Mouse (Mus musculus) natural killer cell, adult 2 months (primary cell): ENCODE data around the gene Gm13277.
"Not testable (repeated sequence)": the region's sequence is repeated elsewhere in the genome, so short reads cannot be mapped to it uniquely, and the experiment has no call there.

Experiments
- DNase-seq, 2 experiments: peaks; one replicate each; pipeline ENCODE4 v3.0.0; 2022; ENCODE audit warnings: low spot score in 2 of 2

The Gm13277 gene

DNA sequence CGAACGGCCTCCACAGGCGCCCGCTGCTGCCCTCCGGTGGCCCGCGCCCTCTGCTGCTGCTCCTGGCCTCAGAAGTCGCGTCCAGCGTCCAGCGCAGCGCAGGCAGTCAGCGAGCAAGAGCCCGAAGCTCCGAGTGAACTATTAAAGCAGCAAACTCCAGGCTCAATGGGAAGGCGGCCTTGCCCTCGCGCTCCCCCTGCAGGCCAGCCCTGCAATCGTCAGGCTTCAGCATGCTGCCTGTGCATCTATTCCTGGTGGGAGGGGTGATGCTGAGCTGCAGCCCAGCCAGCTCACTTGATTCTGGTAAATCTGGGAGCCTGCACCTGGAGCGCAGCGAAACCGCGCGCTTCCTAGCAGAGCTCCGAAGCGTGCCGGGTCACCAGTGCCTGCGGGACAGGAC, at the start of gene Gm13277:
TSS of gene Gm13277 (plus strand) at position 231 of the 400 bp plus-strand sequence.
- peak; percentile 63 to 68 for DNase-seq

DNA sequence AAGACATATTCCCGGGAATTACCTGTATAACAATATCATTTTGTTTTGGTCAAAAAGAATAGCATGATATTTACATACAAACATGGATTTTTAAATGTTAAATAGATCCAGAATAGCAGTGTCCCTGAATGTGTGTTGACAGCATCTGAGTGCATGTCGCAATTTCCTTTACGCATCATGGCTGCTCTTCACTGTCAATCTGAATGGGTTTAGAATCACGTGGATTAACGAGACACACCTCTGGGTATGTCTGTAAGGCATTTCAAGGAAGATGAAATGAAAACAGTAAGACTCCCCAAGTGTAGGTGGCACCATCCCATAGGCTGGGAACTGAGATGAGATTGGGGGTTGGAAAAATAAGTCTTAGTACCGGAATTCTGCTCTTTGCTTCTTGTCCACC, 49.4 kb upstream of the Gm13277 start:
- DNase-seq: no peak

DNA sequence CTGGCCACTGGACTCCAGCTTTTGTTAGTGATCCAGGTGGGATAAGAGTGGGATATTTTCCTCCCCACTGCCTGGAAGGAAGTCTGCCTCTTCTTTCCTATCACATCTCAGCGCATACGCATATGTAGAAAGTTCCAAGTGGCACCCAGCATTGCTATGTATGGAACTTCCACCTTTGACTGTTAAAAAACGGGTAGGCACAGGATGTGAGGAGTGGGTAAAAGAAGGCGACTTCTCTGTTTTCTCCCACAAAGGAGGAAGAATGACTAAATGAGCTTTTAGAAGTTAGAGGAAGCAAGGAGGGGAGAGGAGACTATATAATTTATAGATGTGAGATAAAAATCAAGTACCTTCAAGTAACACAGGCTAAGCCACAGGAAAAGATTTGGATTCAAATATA, 47.0 kb upstream of the Gm13277 start:
- DNase-seq: no peak

DNA sequence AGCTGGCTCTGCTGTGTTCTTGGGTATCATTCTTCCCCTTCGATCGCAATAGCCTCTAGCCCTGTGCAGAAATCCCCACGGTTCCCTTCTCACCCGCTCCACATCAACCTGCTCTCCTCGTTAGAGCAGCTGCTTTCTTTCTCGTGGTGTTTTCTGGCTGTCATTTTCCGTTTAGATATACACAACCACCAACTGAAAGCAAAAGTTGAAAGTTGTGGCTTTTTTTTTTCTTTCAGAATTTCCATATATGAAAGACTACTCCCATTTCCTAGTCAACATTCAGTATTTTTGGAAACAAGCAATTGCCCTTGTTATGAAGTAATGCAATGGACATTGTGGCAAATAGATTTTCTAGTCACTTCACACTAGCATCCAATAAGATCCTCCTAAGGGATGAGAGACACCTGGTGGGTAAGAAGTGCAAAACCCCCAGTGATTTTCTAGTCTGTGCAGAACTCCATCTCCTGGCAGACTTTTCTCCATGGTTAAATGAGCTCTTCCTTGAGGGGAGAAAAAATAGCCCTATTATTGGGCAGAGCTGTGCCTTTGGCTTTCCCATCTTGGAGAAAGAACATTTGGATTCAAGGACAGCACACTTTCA, 45.6 kb upstream of the Gm13277 start:
- no peak for DNase-seq

DNA sequence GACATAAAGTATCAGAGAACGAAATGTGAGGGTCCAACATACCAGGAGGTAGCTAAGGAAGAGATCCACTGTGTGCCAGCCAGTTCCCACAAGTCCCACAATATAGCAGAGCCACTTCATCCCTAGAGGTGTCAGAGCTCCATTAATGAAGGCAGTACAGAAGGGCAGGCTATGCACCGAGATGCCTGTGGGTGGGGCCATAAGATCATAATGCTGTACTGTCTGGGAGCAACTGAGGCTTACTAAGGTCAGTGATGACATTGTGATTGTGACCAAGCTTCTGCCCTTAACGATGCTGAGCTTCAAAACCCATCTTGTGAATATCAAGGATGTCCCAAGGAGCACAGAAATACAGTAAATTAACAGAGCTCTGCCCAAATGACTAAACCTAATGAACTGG, 44.2 kb upstream of the Gm13277 start:
- DNase-seq: no peak

DNA sequence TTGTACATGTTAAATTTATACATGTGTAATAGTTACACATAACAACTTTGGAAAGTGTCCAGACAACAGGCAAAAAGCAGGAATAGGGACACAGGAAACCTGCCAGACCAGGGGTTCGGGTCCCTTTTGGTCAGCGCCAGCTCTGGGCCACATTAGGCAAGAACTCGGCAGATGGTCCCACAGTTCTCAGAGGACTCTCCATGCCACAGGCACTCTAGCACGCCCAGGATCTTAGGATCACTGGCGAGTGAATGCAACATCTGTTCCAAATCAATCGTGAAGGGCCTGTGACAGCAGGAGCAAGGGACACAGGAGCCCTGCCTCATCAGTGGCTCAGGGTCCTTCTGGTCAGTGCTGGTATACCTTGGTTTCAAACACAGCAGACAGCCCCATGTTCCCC, 38.5 kb upstream of the Gm13277 start:
- DNase-seq: no peak

DNA sequence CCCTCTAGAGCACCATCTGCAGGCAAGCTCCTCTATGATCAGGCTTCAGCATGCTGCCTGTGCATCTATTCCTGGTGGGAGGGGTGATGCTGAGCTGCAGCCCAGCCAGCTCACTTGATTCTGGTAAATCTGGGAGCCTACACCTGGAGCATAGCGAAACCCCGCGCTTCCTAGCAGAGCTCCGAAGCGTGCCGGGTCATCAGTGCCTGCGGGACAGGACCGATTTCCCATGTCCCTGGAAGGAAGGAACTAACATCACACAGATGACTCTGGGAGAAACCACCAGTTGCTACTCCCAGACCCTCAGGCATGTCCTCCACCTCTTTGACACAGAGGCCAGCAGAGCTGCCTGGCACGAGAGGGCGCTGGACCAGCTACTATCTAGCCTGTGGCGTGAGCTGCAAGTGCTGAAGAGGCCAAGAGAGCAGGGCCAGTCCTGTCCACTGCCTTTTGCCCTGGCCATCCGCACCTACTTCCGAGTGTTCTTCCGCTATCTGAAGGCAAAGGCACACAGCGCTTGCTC, 33.6 kb upstream of the Gm13277 start, which contains the start of gene Gm13271:
TSS of gene Gm13271 (plus strand) at position 51 of the 523 bp plus-strand sequence.
- DNase-seq: peak; percentile 54 to 55

DNA sequence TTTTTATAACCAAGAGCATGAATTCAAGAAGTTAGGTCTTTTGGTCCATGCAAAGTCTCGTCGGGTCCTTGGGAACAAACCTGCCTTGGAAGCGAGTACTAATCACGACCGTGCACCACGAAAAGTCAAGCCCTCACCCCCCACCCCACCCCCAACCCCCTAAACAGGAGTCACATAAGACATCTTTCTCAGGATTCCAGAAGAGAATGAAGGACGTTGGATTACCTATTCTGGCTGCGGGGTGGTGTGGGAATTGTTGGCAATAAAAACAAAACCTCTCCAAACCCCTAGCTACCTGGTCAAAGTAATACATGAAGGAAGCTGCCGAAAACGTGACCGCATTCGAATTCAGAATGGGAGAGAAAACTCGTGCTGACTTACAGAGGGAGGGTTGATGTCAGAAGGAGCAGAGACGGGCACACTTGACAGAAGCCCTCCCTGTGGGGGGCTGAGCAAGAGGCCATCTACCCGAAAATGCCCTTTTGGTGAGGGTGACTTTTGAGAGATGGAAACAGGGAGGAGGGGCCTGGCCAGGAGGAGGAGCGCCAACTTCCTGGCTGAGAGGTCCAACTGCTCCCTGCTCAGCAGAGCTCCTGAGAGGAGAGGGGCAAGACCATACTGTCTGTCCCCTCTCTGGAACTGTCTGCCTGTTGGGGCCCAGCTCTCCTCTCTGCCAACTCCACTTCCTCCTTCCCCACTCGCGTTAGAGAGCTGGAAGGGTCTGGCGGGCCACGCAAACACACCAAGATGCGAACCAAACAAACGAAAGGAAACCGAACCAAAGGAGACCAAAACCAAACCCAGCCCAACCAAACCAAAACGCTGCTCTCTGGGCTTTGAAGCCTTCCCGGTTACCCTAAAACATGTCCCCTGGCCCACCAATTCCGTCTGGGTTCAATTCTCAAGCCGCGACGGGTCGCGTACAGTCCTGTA, 31.6 kb upstream of the Gm13277 start:
- peak in 1 of 2 experiments; percentile 20 for DNase-seq

DNA sequence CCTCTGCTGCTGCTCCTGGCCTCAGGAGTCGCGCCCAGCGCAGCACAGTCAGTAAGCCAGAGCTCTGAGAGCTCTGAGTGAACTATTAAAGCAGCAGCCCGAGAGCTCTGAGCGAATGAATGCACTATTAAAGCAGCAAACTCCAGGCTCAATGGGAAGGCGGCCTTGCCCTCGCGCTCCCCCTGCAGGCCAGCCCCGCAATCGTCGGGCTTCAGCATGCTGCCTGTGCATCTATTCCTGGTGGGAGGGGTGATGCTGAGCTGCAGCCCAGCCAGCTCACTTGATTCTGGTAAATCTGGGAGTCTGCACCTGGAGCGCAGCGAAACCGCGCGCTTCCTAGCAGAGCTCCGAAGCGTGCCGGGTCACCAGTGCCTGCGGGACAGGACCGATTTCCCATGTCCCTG, 30.8 kb upstream of the Gm13277 start:
- peak; percentile 90 to 92 for DNase-seq

DNA sequence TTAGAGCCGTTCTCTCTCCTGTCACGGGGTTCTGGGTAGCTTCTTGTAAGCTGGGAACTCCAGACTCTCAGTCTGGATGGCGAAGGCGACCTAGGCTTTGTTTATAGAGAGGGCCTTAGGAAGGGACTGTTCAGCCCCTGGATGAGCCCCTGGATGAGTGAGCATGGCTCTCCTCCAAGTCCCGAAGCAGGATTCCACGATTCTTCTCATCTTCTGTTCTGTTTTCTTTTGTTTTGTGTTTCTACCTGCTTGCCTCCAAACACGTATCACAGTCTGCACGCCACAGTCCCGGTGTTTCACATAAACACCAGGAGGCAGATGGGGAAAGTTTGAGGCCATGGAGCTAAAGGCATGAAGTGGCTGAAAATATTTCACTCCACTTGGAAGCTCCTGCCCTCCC, 29.7 kb upstream of the Gm13277 start:
- not testable (repeated sequence) for DNase-seq

DNA sequence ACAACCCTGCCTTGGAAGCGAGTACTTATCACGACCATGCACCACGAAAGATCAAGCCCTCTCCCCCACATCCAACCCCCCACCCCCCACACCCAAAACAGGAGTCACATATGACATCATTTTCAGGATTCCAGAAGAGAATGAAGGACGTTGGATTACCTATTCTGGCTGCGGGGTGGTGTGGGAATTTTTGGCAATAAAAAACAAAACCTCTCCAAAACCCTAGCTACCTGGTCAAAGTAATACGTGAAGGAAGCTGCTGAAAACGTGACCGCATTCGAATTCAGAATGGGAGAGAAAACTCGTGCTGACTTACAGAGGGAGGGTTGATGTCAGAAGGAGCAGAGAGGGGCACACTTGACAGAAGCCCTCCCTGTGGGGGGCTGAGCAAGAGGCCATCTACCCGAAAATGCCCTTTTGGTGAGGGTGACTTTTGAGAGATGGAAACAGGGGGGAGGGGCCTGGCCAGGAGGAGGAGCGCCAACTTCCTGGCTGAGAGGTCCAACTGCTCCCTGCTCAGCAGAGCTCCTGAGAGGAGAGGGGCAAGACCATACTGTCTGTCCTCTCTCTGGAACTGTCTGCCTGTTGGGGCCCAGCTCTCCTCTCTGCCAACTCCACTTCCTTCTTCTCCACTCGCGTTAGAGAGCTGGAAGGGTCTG, 28.7 kb upstream of the Gm13277 start, which contains the start of gene Gm13283:
TSS of gene Gm13283 (plus strand) at position 510 of the 659 bp plus-strand sequence.
- DNase-seq: peak; percentile 22 to 25

DNA sequence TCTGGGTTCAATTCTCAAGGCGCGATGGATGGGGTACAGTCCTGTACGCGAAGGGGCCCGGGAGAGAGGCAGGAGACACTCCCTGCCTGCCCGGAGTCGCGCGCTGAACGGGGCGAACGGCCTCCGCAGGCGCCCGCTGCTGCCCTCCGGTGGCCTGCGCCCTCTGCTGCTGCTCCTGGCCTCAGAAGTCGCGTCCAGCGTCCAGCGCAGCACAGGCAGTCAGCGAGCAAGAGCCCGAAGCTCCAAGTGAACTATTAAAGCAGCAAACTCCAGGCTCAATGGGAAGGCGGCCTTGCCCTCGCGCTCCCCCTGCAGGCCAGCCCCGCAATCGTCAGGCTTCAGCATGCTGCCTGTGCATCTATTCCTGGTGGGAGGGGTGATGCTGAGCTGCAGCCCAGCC, 28.0 kb upstream of the Gm13277 start:
- DNase-seq: peak; percentile 63 to 64

DNA sequence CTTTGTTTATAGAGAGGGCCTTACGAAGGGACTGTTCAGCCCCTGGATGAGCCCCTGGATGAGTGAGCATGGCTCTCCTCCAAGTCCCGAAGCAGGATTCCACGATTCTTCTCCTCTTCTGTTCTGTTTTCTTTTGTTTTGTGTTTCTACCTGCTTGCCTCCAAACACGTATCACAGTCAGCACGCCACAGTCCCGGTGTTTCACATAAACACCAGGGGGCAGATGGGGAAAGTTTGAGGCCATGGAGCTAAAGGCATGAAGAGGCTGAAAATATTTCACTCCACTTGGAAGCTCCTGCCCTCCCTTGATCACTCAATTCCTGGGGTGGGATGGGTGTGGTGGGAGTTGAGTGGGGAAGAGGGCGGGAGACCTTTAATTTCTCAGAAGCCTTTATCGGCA, 26.7 kb upstream of the Gm13277 start:
- peak; percentile 57 to 74 for DNase-seq

DNA sequence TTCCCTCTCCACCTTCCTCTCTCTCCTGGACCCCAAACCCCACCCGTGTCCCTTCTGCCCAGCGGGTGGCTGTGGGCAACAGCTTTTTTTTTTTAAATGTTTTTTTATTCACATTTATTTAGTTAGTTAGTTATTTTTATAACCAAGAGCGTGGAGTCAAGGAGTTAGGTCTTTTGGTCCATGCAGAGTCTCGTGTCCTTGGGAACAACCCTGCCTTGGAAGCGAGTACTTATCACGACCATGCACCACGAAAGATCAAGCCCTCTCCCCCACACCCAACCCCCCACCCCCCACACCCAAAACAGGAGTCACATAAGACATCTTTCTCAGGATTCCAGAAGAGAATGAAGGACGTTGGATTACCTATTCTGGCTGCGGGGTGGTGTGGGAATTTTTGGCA, 26.1 kb upstream of the Gm13277 start:
- not testable (repeated sequence) for DNase-seq

DNA sequence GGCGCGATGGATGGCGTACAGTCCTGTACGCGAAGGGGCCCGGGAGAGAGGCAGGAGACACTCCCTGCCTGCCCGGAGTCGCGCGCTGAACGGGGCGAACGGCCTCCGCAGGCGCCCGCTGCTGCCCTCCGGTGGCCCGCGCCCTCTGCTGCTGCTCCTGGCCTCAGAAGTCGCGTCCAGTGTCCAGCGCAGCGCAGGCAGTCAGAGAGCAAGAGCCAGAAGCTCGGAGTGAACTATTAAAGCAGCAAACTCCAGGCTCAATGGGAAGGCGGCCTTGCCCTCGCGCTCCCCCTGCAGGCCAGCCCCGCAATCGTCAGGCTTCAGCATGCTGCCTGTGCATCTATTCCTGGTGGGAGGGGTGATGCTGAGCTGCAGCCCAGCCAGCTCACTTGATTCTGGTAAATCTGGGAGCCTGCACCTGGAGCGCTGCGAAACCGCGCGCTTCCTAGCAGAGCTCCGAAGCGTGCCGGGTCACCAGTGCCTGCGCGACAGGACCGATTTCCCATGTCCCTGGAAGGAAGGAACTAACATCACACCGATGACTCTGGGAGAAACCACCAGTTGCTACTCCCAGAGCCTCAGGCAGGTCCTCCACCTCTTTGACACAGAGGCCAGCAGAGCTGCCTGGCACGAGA, 24.9 kb upstream of the Gm13277 start:
- peak; percentile 47 to 52 for DNase-seq

DNA sequence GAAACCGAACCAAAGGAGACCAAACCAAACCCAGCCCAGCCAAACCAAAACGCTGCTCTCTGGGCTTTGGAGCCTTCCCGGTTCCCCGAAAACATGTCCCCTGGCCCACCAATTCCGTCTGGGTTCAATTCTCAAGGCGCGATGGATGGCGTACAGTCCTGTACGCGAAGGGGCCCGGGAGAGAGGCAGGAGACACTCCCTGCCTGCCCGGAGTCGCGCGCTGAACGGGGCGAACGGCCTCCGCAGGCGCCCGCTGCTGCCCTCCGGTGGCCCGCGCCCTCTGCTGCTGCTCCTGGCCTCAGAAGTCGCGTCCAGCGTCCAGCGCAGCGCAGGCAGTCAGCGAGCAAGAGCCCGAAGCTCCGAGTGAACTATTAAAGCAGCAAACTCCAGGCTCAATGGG, 14.9 kb upstream of the Gm13277 start, which contains the start of gene Gm13290:
TSS of gene Gm13290 (plus strand) at position 301 of the 400 bp plus-strand sequence.
- not testable (repeated sequence) for DNase-seq

DNA sequence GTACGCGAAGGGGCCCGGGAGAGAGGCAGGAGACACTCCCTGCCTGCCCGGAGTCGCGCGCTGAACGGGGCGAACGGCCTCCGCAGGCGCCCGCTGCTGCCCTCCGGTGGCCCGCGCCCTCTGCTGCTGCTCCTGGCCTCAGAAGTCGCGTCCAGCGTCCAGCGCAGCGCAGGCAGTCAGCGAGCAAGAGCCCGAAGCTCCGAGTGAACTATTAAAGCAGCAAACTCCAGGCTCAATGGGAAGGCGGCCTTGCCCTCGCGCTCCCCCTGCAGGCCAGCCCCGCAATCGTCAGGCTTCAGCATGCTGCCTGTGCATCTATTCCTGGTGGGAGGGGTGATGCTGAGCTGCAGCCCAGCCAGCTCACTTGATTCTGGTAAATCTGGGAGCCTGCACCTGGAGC, 11.8 kb upstream of the Gm13277 start, which contains the start of gene Gm13289:
TSS of gene Gm13289 (plus strand) at position 301 of the 400 bp plus-strand sequence.
- not testable (repeated sequence) for DNase-seq

DNA sequence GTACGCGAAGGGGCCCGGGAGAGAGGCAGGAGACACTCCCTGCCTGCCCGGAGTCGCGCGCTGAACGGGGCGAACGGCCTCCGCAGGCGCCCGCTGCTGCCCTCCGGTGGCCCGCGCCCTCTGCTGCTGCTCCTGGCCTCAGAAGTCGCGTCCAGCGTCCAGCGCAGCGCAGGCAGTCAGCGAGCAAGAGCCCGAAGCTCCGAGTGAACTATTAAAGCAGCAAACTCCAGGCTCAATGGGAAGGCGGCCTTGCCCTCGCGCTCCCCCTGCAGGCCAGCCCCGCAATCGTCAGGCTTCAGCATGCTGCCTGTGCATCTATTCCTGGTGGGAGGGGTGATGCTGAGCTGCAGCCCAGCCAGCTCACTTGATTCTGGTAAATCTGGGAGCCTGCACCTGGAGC, 8.9 kb upstream of the Gm13277 start, which contains the start of gene Gm13272:
TSS of gene Gm13272 (plus strand) at position 301 of the 400 bp plus-strand sequence.
- not testable (repeated sequence) for DNase-seq

DNA sequence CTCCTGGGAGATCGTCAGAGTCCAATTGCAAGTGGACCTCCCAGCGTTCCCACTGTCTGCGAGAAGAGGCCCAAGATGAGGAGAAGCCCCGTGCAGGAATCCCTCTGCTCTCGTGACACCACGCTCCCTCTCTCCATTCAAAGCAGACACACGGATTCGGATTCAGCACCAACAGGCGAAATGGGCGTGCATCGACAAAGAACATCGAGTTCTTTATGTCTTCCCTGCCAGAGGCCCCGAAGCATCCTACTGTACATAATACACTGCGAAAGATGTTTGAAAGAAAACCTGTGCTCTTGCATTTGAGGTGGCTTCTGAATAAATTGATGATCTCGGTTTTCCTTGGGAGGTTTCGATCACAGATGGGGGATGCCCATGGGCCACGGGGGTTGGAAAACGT, 8.1 kb upstream of the Gm13277 start:
- DNase-seq: not testable (repeated sequence)

DNA sequence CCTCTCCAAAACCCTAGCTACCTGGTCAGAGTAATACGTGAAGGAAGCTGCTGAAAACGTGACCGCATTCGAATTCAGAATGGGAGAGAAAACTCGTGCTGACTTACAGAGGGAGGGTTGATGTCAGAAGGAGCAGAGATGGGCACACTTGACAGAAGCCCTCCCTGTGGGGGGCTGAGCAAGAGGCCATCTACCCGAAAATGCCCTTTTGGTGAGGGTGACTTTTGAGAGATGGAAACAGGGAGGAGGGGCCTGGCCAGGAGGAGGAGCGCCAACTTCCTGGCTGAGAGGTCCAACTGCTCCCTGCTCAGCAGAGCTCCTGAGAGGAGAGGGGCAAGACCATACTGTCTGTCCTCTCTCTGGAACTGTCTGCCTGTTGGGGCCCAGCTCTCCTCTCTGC, 6.6 kb upstream of the Gm13277 start, which contains the start of gene Ifnz:
TSS of gene Ifnz (plus strand) at position 301 of the 400 bp plus-strand sequence.
- DNase-seq: not testable (repeated sequence)

DNA sequence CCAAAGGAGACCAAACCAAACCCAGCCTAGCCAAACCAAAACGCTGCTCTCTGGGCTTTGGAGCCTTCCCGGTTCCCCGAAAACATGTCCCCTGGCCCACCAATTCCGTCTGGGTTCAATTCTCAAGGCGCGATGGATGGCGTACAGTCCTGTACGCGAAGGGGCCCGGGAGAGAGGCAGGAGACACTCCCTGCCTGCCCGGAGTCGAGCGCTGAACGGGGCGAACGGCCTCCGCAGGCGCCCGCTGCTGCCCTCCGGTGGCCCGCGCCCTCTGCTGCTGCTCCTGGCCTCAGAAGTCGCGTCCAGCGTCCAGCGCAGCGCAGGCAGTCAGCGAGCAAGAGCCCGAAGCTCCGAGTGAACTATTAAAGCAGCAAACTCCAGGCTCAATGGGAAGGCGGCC, 6.1 kb upstream of the Gm13277 start:
- DNase-seq: not testable (repeated sequence)
